8 mouse cellular contexts compared by ENCODE assay signal in the genomic region with DNA sequence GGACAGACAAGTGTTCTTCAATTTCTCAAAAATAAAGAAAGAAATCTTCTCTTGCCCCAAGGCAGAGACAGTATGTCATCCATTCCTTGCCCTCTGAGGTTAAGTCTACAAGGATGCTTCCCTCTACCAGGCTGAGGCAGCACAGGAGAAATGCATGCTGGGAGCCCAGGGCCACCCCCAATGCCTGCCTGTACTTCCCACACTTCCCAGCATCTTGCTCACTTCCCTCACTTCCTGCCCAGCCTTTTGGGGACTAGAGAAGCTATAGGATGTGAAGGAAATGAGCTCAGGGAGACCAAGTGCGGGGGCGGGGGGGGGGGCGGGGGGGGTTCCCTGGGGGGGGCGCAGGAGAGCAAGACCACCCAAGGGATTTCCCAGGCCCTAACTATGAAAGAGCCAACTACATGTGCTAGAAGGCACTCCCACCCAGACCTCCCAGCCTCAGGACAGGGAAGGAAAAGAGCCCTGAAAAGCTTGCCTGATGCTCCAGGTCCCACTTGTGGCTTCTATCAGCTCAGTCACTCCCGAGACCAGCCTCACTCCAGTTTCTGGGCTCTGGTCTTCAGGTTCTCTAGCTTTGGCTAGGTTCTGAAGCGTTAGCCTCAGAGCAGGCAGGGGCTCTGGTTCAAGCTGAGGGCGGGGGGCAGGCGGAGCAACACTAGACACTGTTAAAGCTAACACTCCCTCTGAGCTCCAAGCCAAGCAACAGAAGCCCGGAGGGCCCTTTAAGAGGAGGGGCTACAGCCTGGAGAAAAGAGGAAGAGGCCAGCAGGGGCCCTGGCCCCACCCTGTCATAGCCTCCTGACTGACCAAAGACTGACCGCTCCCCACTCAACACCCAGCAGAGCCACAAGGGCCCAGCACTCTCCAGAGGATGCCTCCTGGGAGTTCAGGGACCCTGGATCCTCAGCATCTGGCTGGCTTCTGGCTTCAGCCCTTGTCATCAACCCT. TPM values are rescaled to one million over a fixed set of nuclear protein-coding genes. Genes with fewer than 3 reads are reported as not detected.
DNase-seq lines count a peak whose midpoint lies in the region; ATAC-seq and TF ChIP-seq lines count a peak whose summit lies in the region.

No protein-coding gene starts in this region.

- ATAC-seq in heart, embryonic 12.5 days (ENCODE audit: insufficient number of reproducible peaks, low FRiP score) = peak; percentile 94
- ATAC-seq in kidney, postnatal 0 days (replicated peaks; ENCODE audit: low FRiP score, low read depth) = peak; percentile 91
- ATAC-seq in liver, embryonic 12.5 days = peak; percentile 84
- ATAC-seq in monocyte, adult 5-6 weeks (replicated peaks; ENCODE audit: insufficient number of reproducible peaks, low FRiP score, low TSS enrichment, poor library complexity, severe bottlenecking) = peak; percentile 88

- peak overlapping the region; percentile 67 for H3K27ac ChIP-seq in heart, embryonic 12.5 days (ENCODE audit: poor library complexity, severe bottlenecking)
- peak overlapping the region; percentile 85 for H3K27ac ChIP-seq in kidney, postnatal 0 days
- peak overlapping the region; percentile 75; the same call in 1 of the 2 replicates for H3K27ac ChIP-seq in liver, embryonic 12.5 days

- WGBS in heart, embryonic 12.5 days = 4% methylated on average over 7 of the region's 10 CpGs
- WGBS in kidney, postnatal 0 days = 5% methylated on average over 7 of the region's 10 CpGs
- 5% methylated on average over 10 of the region's 10 CpGs for WGBS in liver, embryonic 12.5 days (ENCODE audit: insufficient replicate concordance)

- H3K4me3 ChIP-seq in heart, embryonic 12.5 days = peak overlapping the region; percentile 51
- peak overlapping the region; percentile 32 for H3K4me3 ChIP-seq in kidney, postnatal 0 days (replicated peaks; ENCODE audit: low read depth, low read length)
- H3K4me3 ChIP-seq in liver, embryonic 12.5 days = peak overlapping the region; percentile 53

- H3K4me1 ChIP-seq in heart, embryonic 12.5 days (replicated peaks) = peaks cover 43% of the 10 kb centered on the region
- H3K4me1 ChIP-seq in kidney, postnatal 0 days (replicated peaks; ENCODE audit: insufficient read depth, low read length) = peaks cover 14% of the 10 kb centered on the region; the same call in 1 of the 2 replicates
- peaks cover 51% of the 10 kb centered on the region for H3K4me1 ChIP-seq in liver, embryonic 12.5 days

- H3K36me3 ChIP-seq in heart, embryonic 12.5 days = peaks cover 10% of the 10 kb centered on the region; the same call in 1 of the 2 replicates
- 0 out of 2 replicates have a peak, but pooled peaks cover 3% of the 10 kb centered on the region for H3K36me3 ChIP-seq in kidney, postnatal 0 days (ENCODE audit: insufficient read depth, low read length)
- peaks cover 12% of the 10 kb centered on the region; the same call in 1 of the 2 replicates for H3K36me3 ChIP-seq in liver, embryonic 12.5 days

- H3K27me3 ChIP-seq in heart, embryonic 12.5 days (replicated peaks) = no peaks in the 10 kb centered on the region
- no peaks in the 10 kb centered on the region for H3K27me3 ChIP-seq in kidney, postnatal 0 days (ENCODE audit: insufficient read depth, low read length)
- no peaks in the 10 kb centered on the region for H3K27me3 ChIP-seq in liver, embryonic 12.5 days (replicated peaks)

- peak; percentile 26; the same call in 1 of the 2 replicates for TF ChIP-seq CTCF in kidney, postnatal 0 days (IDR thresholded peaks at IDR 0.05; ENCODE audit: low read depth)

- peak overlapping the region; percentile 65 for H3K9ac ChIP-seq in heart, embryonic 12.5 days
- H3K9ac ChIP-seq in kidney, postnatal 0 days (ENCODE audit: low read depth, low read length) = peak overlapping the region; percentile 59
- peak overlapping the region; percentile 57 for H3K9ac ChIP-seq in liver, embryonic 12.5 days

- DNase-seq in thymus, adult 18-20 months = peak; percentile 28 to 34
- DNase-seq in thymus, postnatal 10 days (ENCODE audit: low spot score in 2 of 2) = no peak
- peak; percentile 86 for DNase-seq in fibroblast of lung, adult 2 months (ENCODE audit: low read depth)
- peak; percentile 97 for DNase-seq in kidney, postnatal 0 days (ENCODE audit: low spot score)
- peak; percentile 24 to 52 for DNase-seq in spleen, postnatal 14 days (ENCODE audit: low spot score in 2 of 2)

- H3K4me2 ChIP-seq in heart, embryonic 12.5 days = peak overlapping the region; percentile 73
- H3K4me2 ChIP-seq in kidney, postnatal 0 days (ENCODE audit: low read length) = peak overlapping the region; percentile 46
- peak overlapping the region; percentile 59 for H3K4me2 ChIP-seq in liver, embryonic 12.5 days

- no peaks in the 10 kb centered on the region for H3K9me3 ChIP-seq in heart, embryonic 12.5 days (replicated peaks)
- no peaks in the 10 kb centered on the region for H3K9me3 ChIP-seq in kidney, postnatal 0 days (replicated peaks; ENCODE audit: low read length)
- H3K9me3 ChIP-seq in liver, embryonic 12.5 days (replicated peaks) = no peaks in the 10 kb centered on the region

RNA-seq across cellular contexts. Expression of gene Pisd, which starts 39.5 kb away (rescaled TPM):
- 47.7 and 49.3 TPM in 2 replicates for polyA plus RNA-seq in heart, embryonic 12.5 days (2016; fragmentation: Nextera tagmentation; extraction: Ambion mirVana)
- polyA plus RNA-seq in kidney, postnatal 0 days (2015; fragmentation: Nextera tagmentation; extraction: Ambion mirVana) = 74.8 and 78.3 TPM in 2 replicates
- polyA plus RNA-seq in liver, embryonic 12.5 days (2016; fragmentation: Nextera tagmentation; extraction: Ambion mirVana) = 42.9 and 46.7 TPM in 2 replicates
- total RNA-seq in monocyte, adult 5-6 weeks (2017) = 60.8 to 66.8 TPM (median 63.1 TPM) in 3 replicates

Comparison
In these comparisons a context has a peak if more than half of its experiments do, and no peak if none do; other contexts are left out.
1. DNase-seq: peak in thymus, adult 18-20 months (2 of 2), fibroblast of lung, adult 2 months (single experiment), kidney, postnatal 0 days (single experiment) and spleen, postnatal 14 days (2 of 2); none in thymus, postnatal 10 days (0 of 2).
2. Peak in every context shown above with its lines, with median percentiles within 50 percentile points of each other: ATAC-seq, H3K27ac ChIP-seq, H3K4me2 ChIP-seq, H3K4me3 ChIP-seq and H3K9ac ChIP-seq.